Mouse (Mus musculus) right cerebral cortex, postnatal 25 days (tissue): ENCODE data around the gene Cdkal1.

ENCODE experiments used
- DNase-seq: peaks from one replicate; pipeline ENCODE4 v3.0.0; 2022

Gene Cdkal1

GRCm38 (mm10) chr13:29483950-29484349 is 371.5 kb downstream of the Cdkal1 start:
- DNase-seq, result no peak

- no peak for DNase-seq
Observed at GRCm38 (mm10) chr13:29482147-29482863, 373.2 kb downstream of the Cdkal1 start.

GRCm38 (mm10) chr13:29476421-29476820 is 379.1 kb downstream of the Cdkal1 start:
- no peak for DNase-seq

GRCm38 (mm10) chr13:29474301-29474700 is 381.2 kb downstream of the Cdkal1 start:
- DNase-seq, result no peak

- DNase-seq, result no peak
Observed at GRCm38 (mm10) chr13:29473779-29474178, 381.7 kb downstream of the Cdkal1 start.

- no peak for DNase-seq
Observed at GRCm38 (mm10) chr13:29462271-29462670, 393.2 kb downstream of the Cdkal1 start.

GRCm38 (mm10) chr13:29460741-29461140 is 394.7 kb downstream of the Cdkal1 start:
- no peak for DNase-seq

GRCm38 (mm10) chr13:29458385-29458784 is 397.1 kb downstream of the Cdkal1 start:
- DNase-seq, result no peak

- DNase-seq, result no peak
Observed at GRCm38 (mm10) chr13:29437067-29437466, 418.4 kb downstream of the Cdkal1 start.

- DNase-seq, result no peak
Observed at GRCm38 (mm10) chr13:29434726-29435125, 420.7 kb downstream of the Cdkal1 start.

- no peak for DNase-seq
Observed at GRCm38 (mm10) chr13:29430919-29431318, 424.6 kb downstream of the Cdkal1 start.

- no peak for DNase-seq
Observed at GRCm38 (mm10) chr13:29429877-29430276, 425.6 kb downstream of the Cdkal1 start.

GRCm38 (mm10) chr13:29429196-29429595 is 426.3 kb downstream of the Cdkal1 start:
- no peak for DNase-seq

- DNase-seq, result no peak
Observed at GRCm38 (mm10) chr13:29416450-29417136, 438.9 kb downstream of the Cdkal1 start.

- no peak for DNase-seq
Observed at GRCm38 (mm10) chr13:29415967-29416366, 439.5 kb downstream of the Cdkal1 start.

- DNase-seq, result no peak
Observed at GRCm38 (mm10) chr13:29414878-29415277, 440.6 kb downstream of the Cdkal1 start.

GRCm38 (mm10) chr13:29414470-29414869 is 441.0 kb downstream of the Cdkal1 start:
- DNase-seq, result no peak

- no peak for DNase-seq
Observed at GRCm38 (mm10) chr13:29411176-29411575, 444.3 kb downstream of the Cdkal1 start.

GRCm38 (mm10) chr13:29407619-29408018 is 447.9 kb downstream of the Cdkal1 start:
- DNase-seq, result no peak

- no peak for DNase-seq
Observed at GRCm38 (mm10) chr13:29405316-29405715, 450.2 kb downstream of the Cdkal1 start.

GRCm38 (mm10) chr13:29403217-29403616 is 452.3 kb downstream of the Cdkal1 start:
- no peak for DNase-seq

GRCm38 (mm10) chr13:29402526-29403040 is 452.9 kb downstream of the Cdkal1 start:
- no peak for DNase-seq

GRCm38 (mm10) chr13:29399908-29400307 is 455.6 kb downstream of the Cdkal1 start:
- DNase-seq, result no peak

GRCm38 (mm10) chr13:29398456-29398855 is 457.0 kb downstream of the Cdkal1 start:
- DNase-seq, result no peak
